Mouse (Mus musculus) Patski (cell line): ENCODE data around the gene Gm36210. TPM values are rescaled to one million over a fixed set of nuclear protein-coding genes. Genes with fewer than 3 reads are reported as not detected.

Experiments
- ATAC-seq: fragments of 100-300 bp; one replicate; pipeline ENCODE4 v1.8.0; 2021
- CTCF ChIA-PET: fragments of 350-600 bp; sonication (Branson Sonifier 250); formaldehyde crosslinking; loops from one replicate; lab custom pipeline; 2022; ENCODE audit warnings: inconsistent platforms; lab: Charles Lee
- POLR2A ChIA-PET: fragments of 350-600 bp; sonication (Branson Sonifier 250); formaldehyde crosslinking; loops from one replicate; lab custom pipeline; 2022; ENCODE audit warnings: antibody characterized with exemption, inconsistent platforms; lab: Charles Lee
- DNase-seq: peaks from one replicate; pipeline ENCODE4 v3.0.0-alpha.2; 2011; ENCODE audit warnings: low read depth, low spot score
- H3K27me3 ChIP-seq: fragments of 371-371 bp; one replicate; pipeline ENCODE4 v1.5.1; 2021
- CTCF ChIP-seq: fragments of 100-300 bp; IDR thresholded peaks from one replicate; pipeline ENCODE4 v1.5.1; 2021
- in situ Hi-C: fragments of 300-500 bp; cut with MboI; formaldehyde crosslinking; loops from 3 replicates; pipeline ENCODE4 v1.11.1; 2018; ENCODE audit warnings: low pct_unique_long_range_greater_than_20kb, mixed read lengths
- polyA plus RNA-seq: library from polyadenylated mRNA; unstranded; gene quantifications from one replicate; pipeline ENCODE4 v1.2.3, GENCODE M21; 2021

Gene Gm36210
- polyA plus RNA-seq, 1 experiment from 2014 or later = not detected

- H3K27me3 ChIP-seq = no peaks in the 10 kb centered on the region
- ChIA-PET CTCF (no interaction called here), POLR2A (interaction anchor here (0.7 to 1.0 kb wide), 2 partner anchors 9 to 1708 kb away, joined by 3 read pairs; no protein-coding TSS in a partner anchor)
- in situ Hi-C loops = no loop called here
- no peak for DNase-seq
- TF ChIP-seq CTCF = no peak
- no peak for ATAC-seq
Observed at GRCm38 (mm10) chr7:4924483-4924882, 18.2 kb upstream of the Gm36210 start.

GRCm38 (mm10) chr7:4923586-4924364 is 17.5 kb upstream of the Gm36210 start:
- H3K27me3 ChIP-seq = no peaks in the 10 kb centered on the region
- CTCF ChIA-PET = interaction anchor here (0.9 kb wide), 1 partner anchor 10 kb away, joined by 3 read pairs; no protein-coding TSS in a partner anchor
- no peak for ATAC-seq
- no peak for DNase-seq
- no peak for TF ChIP-seq CTCF
- in situ Hi-C loops = no loop called here
- POLR2A ChIA-PET = no interaction called here

- no peaks in the 10 kb centered on the region for H3K27me3 ChIP-seq
- POLR2A ChIA-PET = no interaction called here
- DNase-seq (no peak), ATAC-seq (no peak)
- TF ChIP-seq CTCF = no peak
- CTCF ChIA-PET = interaction anchor here (0.9 kb wide), 1 partner anchor 11 kb away, joined by 3 read pairs; no protein-coding TSS in a partner anchor
- in situ Hi-C loops = no loop called here
Observed at GRCm38 (mm10) chr7:4922931-4923565, 16.7 kb upstream of the Gm36210 start.

- H3K27me3 ChIP-seq = no peaks in the 10 kb centered on the region
- DNase-seq (no peak), ATAC-seq (no peak)
- no peak for TF ChIP-seq CTCF
- in situ Hi-C loops = no loop called here
- CTCF ChIA-PET = interaction anchor here (2.5 kb wide), 1 partner anchor 18 kb away, joined by 6 read pairs; no protein-coding TSS in a partner anchor
- POLR2A ChIA-PET = no interaction called here
Observed at GRCm38 (mm10) chr7:4922508-4922907, 16.2 kb upstream of the Gm36210 start.

GRCm38 (mm10) chr7:4921824-4922482 is 15.6 kb upstream of the Gm36210 start, which contains the start of gene Nat14:
Gene Nat14 (plus strand): TSS chr7:4922028.
- in situ Hi-C loops = no loop called here
- TF ChIP-seq CTCF = no peak
- CTCF ChIA-PET = interaction anchor here (2.5 kb wide), 1 partner anchor 18 kb away, joined by 6 read pairs; no protein-coding TSS in a partner anchor
- DNase-seq (no peak), ATAC-seq (no peak)
- POLR2A ChIA-PET = no interaction called here
- no peaks in the 10 kb centered on the region for H3K27me3 ChIP-seq

GRCm38 (mm10) chr7:4920976-4921823 is 14.9 kb upstream of the Gm36210 start:
- ChIA-PET POLR2A (no interaction called here), CTCF (interaction anchor here (0.9 to 2.5 kb wide), 2 partner anchors 13 to 19 kb away, joined by 3 to 6 read pairs; no protein-coding TSS in a partner anchor)
- DNase-seq (no peak), ATAC-seq (no peak)
- in situ Hi-C loops = no loop called here
- no peaks in the 10 kb centered on the region for H3K27me3 ChIP-seq
- TF ChIP-seq CTCF = no peak

- DNase-seq = no peak
- CTCF ChIA-PET = interaction anchor here (0.9 to 2.5 kb wide), 2 partner anchors 14 to 20 kb away, joined by 3 to 6 read pairs; no protein-coding TSS in a partner anchor
Observed at GRCm38 (mm10) chr7:4920496-4920895, 14.2 kb upstream of the Gm36210 start.

GRCm38 (mm10) chr7:4919971-4920370 is 13.7 kb upstream of the Gm36210 start:
- TF ChIP-seq CTCF = no peak
- ChIA-PET POLR2A (no interaction called here), CTCF (interaction anchor here (2.5 kb wide), 1 partner anchor 20 kb away, joined by 6 read pairs; no protein-coding TSS in a partner anchor)
- H3K27me3 ChIP-seq = no peaks in the 10 kb centered on the region
- ATAC-seq (no peak), DNase-seq (no peak)
- in situ Hi-C loops = loop anchor here (5.0 kb wide), 1 partner anchor 108 kb away; the partner anchor contains the start of gene Ube2s

More at GRCm38 (mm10) chr7:4920496-4920895, 14.2 kb upstream of the Gm36210 start:
- no peak for TF ChIP-seq CTCF
- POLR2A ChIA-PET = no interaction called here
- in situ Hi-C loops = no loop called here
- ATAC-seq = no peak
- H3K27me3 ChIP-seq = no peaks in the 10 kb centered on the region

GRCm38 (mm10) chr7:4919096-4919495 is 12.8 kb upstream of the Gm36210 start:
- TF ChIP-seq CTCF = no peak
- ATAC-seq (no peak), DNase-seq (no peak)
- ChIA-PET POLR2A (no interaction called here), CTCF (no interaction called here)
- in situ Hi-C loops = loop anchor here (5.0 kb wide), 1 partner anchor 107 kb away; the partner anchor contains the start of gene Ube2s
- no peaks in the 10 kb centered on the region for H3K27me3 ChIP-seq
